Mouse (Mus musculus) liver, embryonic 14.5 days (tissue): Measurements from ENCODE around the gene Cemip. TPM values are rescaled to one million over a fixed set of nuclear protein-coding genes. Genes with fewer than 3 reads are reported as not detected.

ENCODE experiments used
- ATAC-seq: fragments of 200-750 bp; cut with Nextera tagmentation; 2 replicates; pipeline ENCODE4 v1.8.0; 2017; ENCODE audit warnings: moderate number of reproducible peaks, mild to moderate bottlenecking, moderate library complexity; ENCODE audit not compliant: insufficient read depth
- DNase-seq, 3 experiments: peaks; one replicate each; pipeline ENCODE4 v3.0.0-alpha.2; 2012 to 2013; ENCODE audit warnings: low read depth in 3 of 3, low spot score in 3 of 3
- H3K27ac ChIP-seq: fragments of 300-500 bp; sonication (generic); 2 replicates; pipeline ENCODE4 v1.5.1; 2014; ENCODE audit warnings: moderate library complexity, mild to moderate bottlenecking, control low read depth, inconsistent platforms
- H3K27me3 ChIP-seq: fragments of 300-500 bp; sonication (generic); 2 replicates; pipeline ENCODE4 v1.6.1; 2014; ENCODE audit warnings: mild to moderate bottlenecking, low read length, moderate library complexity; ENCODE audit not compliant: control insufficient read depth, insufficient read depth
- H3K36me3 ChIP-seq: fragments of 300-500 bp; sonication (generic); replicated peaks from 2 replicates; pipeline ENCODE4 v1.6.1; 2014; ENCODE audit warnings: low read depth; ENCODE audit not compliant: control insufficient read depth, insufficient read depth
- H3K4me1 ChIP-seq, 2 experiments: fragments of 200-500 bp in 1 of 2; fragments of 300-500 bp in 1 of 2; sonication (generic) in 1 of 2; replicated peaks; 2 replicates each; pipeline ENCODE4 v1.6.1; 2012 to 2014; ENCODE audit warnings: antibody characterized with exemption in 1 of 2, inconsistent platforms in 1 of 2, low read length in 1 of 2; ENCODE audit not compliant: control insufficient read depth in 2 of 2, insufficient read depth in 2 of 2
- H3K4me2 ChIP-seq: fragments of 300-500 bp; sonication (generic); 2 replicates; pipeline ENCODE4 v1.6.1; 2014; ENCODE audit warnings: low read depth, mild to moderate bottlenecking, control low read depth, moderate library complexity
- H3K4me3 ChIP-seq, 2 experiments: fragments of 200-500 bp in 1 of 2; fragments of 300-500 bp in 1 of 2; sonication (generic) in 1 of 2; 2 replicates each; pipeline ENCODE4 v1.5.1; 2012 to 2014; ENCODE audit warnings: low read depth in 2 of 2, low read length in 2 of 2, mild to moderate bottlenecking in 2 of 2, control low read depth in 1 of 2, inconsistent platforms in 1 of 2, moderate library complexity in 1 of 2; ENCODE audit not compliant: insufficient read depth in 1 of 2
- H3K9ac ChIP-seq: fragments of 300-500 bp; sonication (generic); replicated peaks from 2 replicates; pipeline ENCODE4 v1.6.1; 2014; ENCODE audit warnings: mild to moderate bottlenecking, control low read depth, moderate library complexity
- H3K9me3 ChIP-seq: fragments of 300-500 bp; sonication (generic); 2 replicates; pipeline ENCODE4 v1.6.1; 2016; ENCODE audit warnings: low read length, mixed read lengths; ENCODE audit not compliant: control insufficient read depth
- CTCF ChIP-seq: IDR thresholded peaks from 2 replicates; pipeline ENCODE4 v1.5.1; 2016; ENCODE audit warnings: antibody characterized with exemption, low read depth, control low read depth
- EP300 ChIP-seq: IDR thresholded peaks from 2 replicates; pipeline ENCODE4 v1.6.1; 2016; ENCODE audit warnings: antibody characterized with exemption, low read depth
- WGBS: fragments of 180-500 bp; shearing (Covaris S2); extraction: QIAGEN DNeasy Blood & Tissue Kit; methylation state at CpG from one replicate; pipeline ENCODE4 v1.1.7; 2014; ENCODE audit not compliant: insufficient replicate concordance; 5-methylcytosine and 5-hydroxymethylcytosine counted together
- polyA plus RNA-seq, 2 experiments: library from polyadenylated mRNA; depleted of rRNA in 1 of 2; stranded (reverse) in 1 of 2; unstranded in 1 of 2; fragments of >200 nt; fragmentation: Nextera tagmentation in 1 of 2; extraction: Ambion mirVana in 1 of 2; gene quantifications; 2 replicates each; pipeline versions ENCODE4 v1.2.1 to v1.2.3; 2012 to 2014

Cemip gene
- polyA plus RNA-seq, 2 experiments: 0.02 to 0.06 TPM

- no peak for DNase-seq
- Histone ChIP-seq H3K9ac (no peak overlapping the region), H3K27me3 (no peaks in the 10 kb centered on the region), H3K36me3 (no peaks in the 10 kb centered on the region), H3K9me3 (no peaks in the 10 kb centered on the region), H3K4me1 (peaks cover 3 to 10% of the 10 kb centered on the region in 2 experiments; a peak in 2 of 4 replicates), H3K4me3 (no peak overlapping the region), H3K27ac (no peak overlapping the region), H3K4me2 (no peak overlapping the region)
- WGBS: 47% methylated on average over 6 of the region's 6 CpGs
- no peak for ATAC-seq
- TF ChIP-seq CTCF: no peak
Measured at GRCm38 (mm10) chr7:84004357-84004756, 81.9 kb downstream of the Cemip start.

GRCm38 (mm10) chr7:84001516-84001915 is 84.8 kb downstream of the Cemip start:
- Histone ChIP-seq H3K4me3 (no peak overlapping the region), H3K4me2 (no peak overlapping the region), H3K9me3 (no peaks in the 10 kb centered on the region), H3K27me3 (no peaks in the 10 kb centered on the region), H3K9ac (no peak overlapping the region), H3K4me1 (peaks cover 3 to 15% of the 10 kb centered on the region in 2 experiments; a peak in 2 of 4 replicates), H3K36me3 (no peaks in the 10 kb centered on the region), H3K27ac (no peak overlapping the region)
- ATAC-seq (no peak), DNase-seq (no peak)
- TF ChIP-seq CTCF (no peak), EP300 (no peak)
- 63% methylated on average over 3 of the region's 3 CpGs for WGBS

GRCm38 (mm10) chr7:84000671-84001070 is 85.6 kb downstream of the Cemip start:
- 0 out of 2 replicates have a peak, but pooled peaks have one; percentile 35 for ATAC-seq

GRCm38 (mm10) chr7:83999647-84000046 is 86.7 kb downstream of the Cemip start:
- TF ChIP-seq CTCF (no peak), EP300 (peak; percentile 36; the same call in 1 of the 2 replicates)
- Histone ChIP-seq H3K27ac (no peak overlapping the region), H3K9me3 (no peaks in the 10 kb centered on the region), H3K36me3 (no peaks in the 10 kb centered on the region), H3K27me3 (no peaks in the 10 kb centered on the region), H3K9ac (no peak overlapping the region), H3K4me1 (peaks cover 3 to 15% of the 10 kb centered on the region in 2 experiments; a peak in 2 of 4 replicates), H3K4me3 (no peak overlapping the region), H3K4me2 (no peak overlapping the region)
- peak in 1 of 3 experiments; percentile 4 for DNase-seq
- 17% methylated on average over 1 of the region's 1 CpGs for WGBS
- peak; percentile 72; the same call in 1 of the 2 replicates for ATAC-seq

More at GRCm38 (mm10) chr7:84000671-84001070, 85.6 kb downstream of the Cemip start:
- 48% methylated on average over 2 of the region's 2 CpGs for WGBS
- Histone ChIP-seq H3K4me1 (peaks cover 3 to 15% of the 10 kb centered on the region in 2 experiments; a peak in 2 of 4 replicates), H3K9ac (no peak overlapping the region), H3K27ac (no peak overlapping the region), H3K27me3 (no peaks in the 10 kb centered on the region), H3K9me3 (no peaks in the 10 kb centered on the region), H3K4me3 (no peak overlapping the region), H3K36me3 (no peaks in the 10 kb centered on the region), H3K4me2 (no peak overlapping the region)
- TF ChIP-seq CTCF (no peak), EP300 (no peak)
- no peak for DNase-seq

GRCm38 (mm10) chr7:83994348-83994747 is 92.0 kb downstream of the Cemip start:
- DNase-seq: no peak
- Histone ChIP-seq H3K27ac (no peak overlapping the region), H3K4me1 (0 out of 4 replicates have a peak, but pooled peaks cover 0 to 5% of the 10 kb centered on the region in 2 experiments), H3K9ac (no peak overlapping the region), H3K36me3 (no peaks in the 10 kb centered on the region), H3K4me3 (no peak overlapping the region), H3K27me3 (no peaks in the 10 kb centered on the region), H3K9me3 (no peaks in the 10 kb centered on the region), H3K4me2 (no peak overlapping the region)
- ATAC-seq: no peak
- 60% methylated on average over 1 of the region's 1 CpGs for WGBS
- TF ChIP-seq CTCF (no peak), EP300 (no peak)
